In genomic region chr1:91181261-91181660, GRCm38 (mm10) we compare ENCODE assay signal across 11 mouse cellular contexts. TPM values are rescaled to one million over a fixed set of nuclear protein-coding genes. Genes with fewer than 3 reads are reported as not detected.
DNase-seq lines count a peak whose midpoint lies in the region; ATAC-seq and TF ChIP-seq lines count a peak whose summit lies in the region.
"Had no signal": no experiment of that assay in that cellular context is flagged by ENCODE, and none has a peak within 500 bp of the region (broad histone marks: within the 10 kb centered on the region; RNA-seq: fewer than 3 reads in every experiment).

No protein-coding gene starts in this region.

- no peaks in the 10 kb centered on the region; the same call in 1 of the 2 replicates for H3K9me3 ChIP-seq in kidney, postnatal 0 days (replicated peaks; ENCODE audit: low read length)
- H3K9me3 ChIP-seq: limb, embryonic 13.5 days had no signal

- no peak for TF ChIP-seq POLR2A in liver, adult 2 months (IDR thresholded peaks at IDR 0.05; ENCODE audit: extremely low read depth, insufficient read depth, low read length)
- TF ChIP-seq POLR2A in small intestine, adult 2 months (IDR thresholded peaks at IDR 0.05; ENCODE audit: low read depth, low read length), result no peak

- no peak for ATAC-seq in kidney, postnatal 0 days (replicated peaks; ENCODE audit: low FRiP score, low read depth)

- no peaks in the 10 kb centered on the region for H3K36me3 ChIP-seq in liver, adult 2 months (ENCODE audit: control insufficient read depth, insufficient read depth, low read length)
- H3K36me3 ChIP-seq in kidney, postnatal 0 days (ENCODE audit: insufficient read depth, low read length), result no peaks in the 10 kb centered on the region
- no peaks in the 10 kb centered on the region for H3K36me3 ChIP-seq in small intestine, adult 2 months (ENCODE audit: control insufficient read depth, insufficient read depth, low read length)
- H3K36me3 ChIP-seq: limb, embryonic 13.5 days had no signal

- H3K9ac ChIP-seq in liver, adult 2 months (ENCODE audit: low read depth, low read length), result no peak overlapping the region
- no peak overlapping the region for H3K9ac ChIP-seq in kidney, postnatal 0 days (ENCODE audit: low read depth, low read length)
- H3K9ac ChIP-seq: limb, embryonic 13.5 days had no signal

- WGBS in liver, adult 2 months, result 43% methylated on average over 5 of the region's 5 CpGs
- WGBS in kidney, postnatal 0 days, result 36% methylated on average over 5 of the region's 5 CpGs
- WGBS in small intestine, adult 2 months, result 19% methylated on average over 5 of the region's 5 CpGs

- peak overlapping the region; percentile 81 for H3K27ac ChIP-seq in gastrocnemius, adult 2 months
- no peak overlapping the region for H3K27ac ChIP-seq in liver, adult 2 months (replicated peaks; ENCODE audit: insufficient read depth, low read depth, low read length)
- no peak overlapping the region for H3K27ac ChIP-seq in kidney, postnatal 0 days
- H3K27ac ChIP-seq in small intestine, adult 2 months (ENCODE audit: insufficient read depth, low read depth, low read length), result peak overlapping the region; percentile 17; the same call in 1 of the 2 replicates
- H3K27ac ChIP-seq: limb, embryonic 13.5 days had no signal

- H3K4me3 ChIP-seq in gastrocnemius, adult 2 months, result peak overlapping the region; percentile 77
- no peak overlapping the region for H3K4me3 ChIP-seq in liver, adult 2 months (ENCODE audit: insufficient read depth, low read depth, low read length)
- no peak overlapping the region for H3K4me3 ChIP-seq in kidney, postnatal 0 days (replicated peaks; ENCODE audit: low read depth, low read length)
- H3K4me3 ChIP-seq in small intestine, adult 2 months (ENCODE audit: low read depth, low read length), result no peak overlapping the region
- H3K4me3 ChIP-seq: limb, embryonic 13.5 days had no signal

- TF ChIP-seq CTCF in gastrocnemius, adult 2 months (IDR thresholded peaks at IDR 0.05), result no peak
- TF ChIP-seq CTCF in liver, adult 2 months (IDR thresholded peaks at IDR 0.05; ENCODE audit: low read depth, low read length), result no peak
- TF ChIP-seq CTCF in kidney, postnatal 0 days (IDR thresholded peaks at IDR 0.05; ENCODE audit: low read depth), result no peak
- no peak for TF ChIP-seq CTCF in small intestine, adult 2 months (IDR thresholded peaks at IDR 0.05; ENCODE audit: extremely low read depth, insufficient read length, insufficient replicate concordance, low read depth, low read length)

- intact Hi-C loops in gastrocnemius, adult 2 months (cut with DNase I), result no loop called here

- DNase-seq in gastrocnemius, adult 2 months, result no peak
- DNase-seq in gastrocnemius, postnatal 10 days, result no peak
- DNase-seq in liver, adult 2 months (ENCODE audit: extremely low read depth, low read depth, low spot score), result peak; percentile 49
- no peak for DNase-seq in liver
- peak; percentile 74 for DNase-seq in kidney, postnatal 0 days (ENCODE audit: low spot score)
- no peak for DNase-seq in T-cell, adult 2 months (ENCODE audit: low spot score)
- DNase-seq in cerebellum, postnatal 36 days, result no peak
- DNase-seq: gastrocnemius, postnatal 36 days had no signal

- no peaks in the 10 kb centered on the region for H3K4me1 ChIP-seq in liver, adult 2 months (ENCODE audit: control insufficient read depth, insufficient read depth, low read length)
- H3K4me1 ChIP-seq in kidney, postnatal 0 days (replicated peaks; ENCODE audit: insufficient read depth, low read length), result peaks cover 7% of the 10 kb centered on the region
- H3K4me1 ChIP-seq in small intestine, adult 2 months (ENCODE audit: control insufficient read depth, insufficient read depth, insufficient read length, low read length), result peaks cover 6% of the 10 kb centered on the region; the same call in 1 of the 2 replicates

- H3K4me2 ChIP-seq in kidney, postnatal 0 days (ENCODE audit: low read length), result no peak overlapping the region

- H3K79me2 ChIP-seq in liver, adult 2 months (ENCODE audit: control insufficient read depth, insufficient read depth, low read length), result no peaks in the 10 kb centered on the region

- peaks cover 3% of the 10 kb centered on the region; the same call in 1 of the 2 replicates for H3K27me3 ChIP-seq in liver, adult 2 months (ENCODE audit: control insufficient read depth, insufficient read depth, low read length)
- no peaks in the 10 kb centered on the region for H3K27me3 ChIP-seq in kidney, postnatal 0 days (ENCODE audit: insufficient read depth, low read length)
- H3K27me3 ChIP-seq in small intestine, adult 2 months (ENCODE audit: control insufficient read depth, insufficient read depth, low read length), result peaks cover 5% of the 10 kb centered on the region; the same call in 1 of the 2 replicates

RNA-seq across cellular contexts. Expression of gene Ramp1, which starts 1.6 kb away (rescaled TPM):
- 10 to 100 TPM; 19.0 to 29.3 TPM for total RNA-seq in gastrocnemius, adult 2 months (2021)
- total RNA-seq in gastrocnemius, postnatal 10 days (2021), result 10 to 100 TPM; 43.7 to 47.1 TPM
- total RNA-seq in liver, adult 2 months (2014; rRNA removed), result 3.6 and 4.6 TPM in 2 replicates
- 6.3 and 6.6 TPM in 2 replicates for polyA plus RNA-seq in liver, adult 2 months (2012; rRNA removed)
- polyA plus RNA-seq in kidney, postnatal 0 days (2015; fragmentation: Nextera tagmentation; extraction: Ambion mirVana), result 2.1 and 2.5 TPM in 2 replicates
- 12.1 and 23.5 TPM in 2 replicates for polyA plus RNA-seq in small intestine, adult 2 months (2012; rRNA removed)

RNA-seq across cellular contexts. Expression of gene Rbm44, which starts 36.4 kb away (rescaled TPM):
- total RNA-seq in gastrocnemius, adult 2 months (2021), result not detected
- under 1 TPM in 1 of 2 experiments, not detected in 1; 0.16 TPM for total RNA-seq in gastrocnemius, postnatal 10 days (2021)
- total RNA-seq in liver, adult 2 months (2014; rRNA removed), result 0.07 and 0.09 TPM in 2 replicates
- not detected in 2 replicates for polyA plus RNA-seq in liver, adult 2 months (2012; rRNA removed)
- 0.20 and 0.28 TPM in 2 replicates for polyA plus RNA-seq in kidney, postnatal 0 days (2015; fragmentation: Nextera tagmentation; extraction: Ambion mirVana)
- not detected in 2 replicates for polyA plus RNA-seq in small intestine, adult 2 months (2012; rRNA removed)
- total RNA-seq: gastrocnemius, postnatal 36 days had no signal
- polyA plus RNA-seq: C2C12 had no signal

Comparison
In these comparisons a context has a peak if more than half of its experiments do, and no peak if none do; other contexts are left out.
1. DNase-seq: peak in liver, adult 2 months (single experiment) and kidney, postnatal 0 days (single experiment); none in gastrocnemius, adult 2 months (single experiment), gastrocnemius, postnatal 10 days (single experiment), liver (single experiment), T-cell, adult 2 months (single experiment) and cerebellum, postnatal 36 days (0 of 2).
2. H3K27ac ChIP-seq: peak in gastrocnemius, adult 2 months (single experiment) and small intestine, adult 2 months (single experiment); none in liver, adult 2 months (single experiment) and kidney, postnatal 0 days (single experiment).